Mouse (Mus musculus) megakaryocyte-erythroid progenitor cell, adult 5 weeks (primary cell): ENCODE measurements around the gene Rpl11. TPM values are rescaled to one million over a fixed set of nuclear protein-coding genes. Genes with fewer than 3 reads are reported as not detected.

Experiments
- polyA plus RNA-seq: library from polyadenylated mRNA; stranded (reverse); fragments of >175 nt; gene quantifications from 2 replicates; pipeline ENCODE4 v1.2.3, GENCODE M21; 2012

Gene Rpl11
- 1,355 and 1,569 TPM in 2 replicates for polyA plus RNA-seq

DNA sequence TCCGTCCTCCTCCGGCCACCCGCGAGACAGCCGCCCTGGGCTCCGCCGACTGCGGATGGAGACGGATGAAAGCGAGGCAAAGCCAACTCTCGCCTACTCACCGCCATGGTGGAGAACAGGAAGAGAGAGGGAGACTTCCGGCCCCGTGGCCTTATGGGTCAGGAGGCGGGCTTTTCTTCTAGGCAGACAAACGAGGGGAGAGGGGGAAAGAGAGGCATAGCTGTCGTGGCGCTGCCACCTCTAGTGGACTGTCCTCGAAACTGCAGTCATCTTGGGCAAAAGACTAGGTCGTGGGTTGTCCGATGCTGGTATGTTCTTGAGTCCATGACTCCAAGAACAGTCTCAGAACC is at the start of gene Rpl11:
Gene Rpl11, minus strand, starts transcription at position 182 of the 350 bp plus-strand sequence.

GRCm38 (mm10) chr4:136021549-136022047 is 31.6 kb downstream of the Rpl11 start, which contains the start of gene Eloa:
Eloa (minus strand) TSS chr4:136021763.

GRCm38 (mm10) chr4:135986943-135987710 is 66.1 kb downstream of the Rpl11 start, which contains the start of gene Pithd1:
Pithd1 (minus strand) TSS chr4:135987264.

Other genes with a start within 250 kb of the Rpl11 start
- gene Srsf10, start 197.7 kb downstream of the Rpl11 start, polyA plus RNA-seq: 244 and 246 TPM in 2 replicates
- 7.2 and 9.6 TPM in 2 replicates for gene Pnrc2, start 179.6 kb downstream of the Rpl11 start, polyA plus RNA-seq
- gene Cnr2, start 158.0 kb downstream of the Rpl11 start, polyA plus RNA-seq: 3.6 and 3.9 TPM in 2 replicates
- 16.8 and 19.1 TPM in 2 replicates for gene Fuca1, start 132.7 kb downstream of the Rpl11 start, polyA plus RNA-seq
- gene Hmgcl, start 107.0 kb downstream of the Rpl11 start, polyA plus RNA-seq: 32.8 and 37.4 TPM in 2 replicates
- gene Gale, start 89.7 kb downstream of the Rpl11 start, polyA plus RNA-seq: 15.6 and 16.6 TPM in 2 replicates
- gene Lypla2, start 80.8 kb downstream of the Rpl11 start, polyA plus RNA-seq: 220 and 237 TPM in 2 replicates
- gene Pithd1, start 66.2 kb downstream of the Rpl11 start, polyA plus RNA-seq: 38.5 and 46.6 TPM in 2 replicates
- gene Eloa, start 31.7 kb downstream of the Rpl11 start, polyA plus RNA-seq: 15.5 and 16.6 TPM in 2 replicates
- 29.1 and 40.4 TPM in 2 replicates for gene Id3, start 90.1 kb upstream of the Rpl11 start, polyA plus RNA-seq
- 19.2 and 23.7 TPM in 2 replicates for gene E2f2, start 119.0 kb upstream of the Rpl11 start, polyA plus RNA-seq
- 0.01 and 0.05 TPM in 2 replicates for gene Asap3, start 152.9 kb upstream of the Rpl11 start, polyA plus RNA-seq
- 0.28 TPM in 1 of 2 replicates, not detected in the other for gene Tcea3, start 194.3 kb upstream of the Rpl11 start, polyA plus RNA-seq
- gene Zfp46, start 231.3 kb upstream of the Rpl11 start, polyA plus RNA-seq: 5.6 and 6.3 TPM in 2 replicates